Mouse (Mus musculus) midbrain, postnatal 0 days (tissue): ENCODE data around the gene Ccna2. TPM values are rescaled to one million over a fixed set of nuclear protein-coding genes. Genes with fewer than 3 reads are reported as not detected.

Experiments used
- ATAC-seq: fragments of 200-750 bp; cut with Nextera tagmentation; 2 replicates; pipeline ENCODE4 v1.8.0; 2017; ENCODE audit warnings: moderate number of reproducible peaks, mild to moderate bottlenecking, moderate TSS enrichment, moderate library complexity; ENCODE audit not compliant: low FRiP score
- DNase-seq: peaks from one replicate; pipeline ENCODE4 v3.0.0-alpha.2; 2015; ENCODE audit warnings: low spot score
- H3K27ac ChIP-seq: fragments of 300-500 bp; sonication (generic); 2 replicates; pipeline ENCODE4 v1.5.1; 2014; ENCODE audit warnings: low read depth, mild to moderate bottlenecking, low read length, mixed read lengths
- H3K27me3 ChIP-seq: fragments of 300-500 bp; sonication (generic); 2 replicates; pipeline ENCODE4 v1.6.1; 2014; ENCODE audit warnings: low read length, control low read depth, mixed read lengths; ENCODE audit not compliant: insufficient read depth
- H3K36me3 ChIP-seq: fragments of 300-500 bp; sonication (generic); 2 replicates; pipeline ENCODE4 v1.6.1; 2014; ENCODE audit warnings: low read length, control low read depth, mixed read lengths; ENCODE audit not compliant: insufficient read depth
- H3K4me1 ChIP-seq: fragments of 300-500 bp; sonication (generic); 2 replicates; pipeline ENCODE4 v1.6.1; 2014; ENCODE audit warnings: mild to moderate bottlenecking, control low read depth, antibody characterized with exemption, low read length, mixed read lengths; ENCODE audit not compliant: insufficient read depth
- H3K4me2 ChIP-seq: fragments of 300-500 bp; sonication (generic); 2 replicates; pipeline ENCODE4 v1.6.1; 2014; ENCODE audit warnings: low read depth, mild to moderate bottlenecking, low read length, mixed read lengths; ENCODE audit not compliant: poor library complexity, severe bottlenecking
- H3K4me3 ChIP-seq: fragments of 300-500 bp; sonication (generic); 2 replicates; pipeline ENCODE4 v1.5.1; 2014; ENCODE audit warnings: low read depth, mild to moderate bottlenecking, low read length, moderate library complexity
- H3K9ac ChIP-seq: fragments of 300-500 bp; sonication (generic); replicated peaks from 2 replicates; pipeline ENCODE4 v1.6.1; 2014; ENCODE audit warnings: mild to moderate bottlenecking, low read length, moderate library complexity, mixed read lengths; ENCODE audit not compliant: poor library complexity, severe bottlenecking
- H3K9me3 ChIP-seq: fragments of 300-500 bp; sonication (generic); 2 replicates; pipeline ENCODE4 v1.6.1; 2016; ENCODE audit warnings: low read length, control low read depth
- CTCF ChIP-seq: IDR thresholded peaks from 2 replicates; pipeline ENCODE4 v1.5.1; 2016; ENCODE audit warnings: antibody characterized with exemption, mild to moderate bottlenecking
- WGBS: fragments of 180-500 bp; shearing (Covaris S2); extraction: QIAGEN DNeasy Blood & Tissue Kit; methylation state at CpG from one replicate; pipeline ENCODE4 v1.1.7; 2014; 5-methylcytosine and 5-hydroxymethylcytosine counted together
- polyA plus RNA-seq: library from polyadenylated mRNA; unstranded; fragments of >200 nt; fragmentation: Nextera tagmentation; extraction: Ambion mirVana; gene quantifications from 2 replicates; pipeline ENCODE4 v1.2.1, GENCODE M21; 2015
- total RNA-seq: library from RNA; depleted of rRNA; stranded (reverse); fragments of >200 nt; gene quantifications from 2 replicates; pipeline ENCODE4 v1.2.3, GENCODE M21; 2014

Gene Ccna2
- total and polyA plus RNA-seq, 2 experiments from 2014 or later: 10.5 to 15.0 TPM

- DNase-seq: no peak
- ATAC-seq: no peak
- no peak overlapping the region for H3K9ac ChIP-seq
- H3K27me3 ChIP-seq: no peaks in the 10 kb centered on the region
- H3K4me3 ChIP-seq: no peak overlapping the region
- 89% methylated on average over 2 of the region's 2 CpGs for WGBS
- TF ChIP-seq CTCF: no peak
- no peaks in the 10 kb centered on the region for H3K9me3 ChIP-seq
- no peaks in the 10 kb centered on the region for H3K36me3 ChIP-seq
- H3K4me1 ChIP-seq: no peaks in the 10 kb centered on the region
- no peak overlapping the region for H3K4me2 ChIP-seq
- H3K27ac ChIP-seq: no peak overlapping the region
These were observed 30.6 kb downstream of the Ccna2 start for GRCm38 (mm10) chr3:36541399-36541798.

DNA sequence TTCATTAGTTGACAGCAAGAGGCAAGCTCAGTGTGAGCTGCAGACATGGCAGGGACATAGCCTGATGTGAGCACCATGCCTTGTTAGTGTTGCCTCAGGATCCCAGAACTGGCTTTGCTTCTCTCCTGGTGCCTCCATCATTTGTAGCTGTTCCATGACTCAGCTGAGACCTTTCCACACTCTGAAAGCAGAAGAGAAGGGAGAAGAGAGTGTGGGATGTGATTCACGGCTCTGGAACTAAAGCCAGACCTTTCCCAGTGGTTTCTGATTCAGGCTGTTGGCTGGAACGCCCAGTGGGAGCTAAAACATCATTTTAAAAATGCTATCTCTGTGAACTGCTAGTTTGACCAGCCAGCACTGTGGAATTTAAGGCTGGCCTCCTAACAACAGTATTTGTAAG is 31.2 kb downstream of the Ccna2 start:
- H3K4me2 ChIP-seq: no peak overlapping the region
- no peak overlapping the region for H3K9ac ChIP-seq
- H3K4me3 ChIP-seq: no peak overlapping the region
- no peak for ATAC-seq
- no peak for TF ChIP-seq CTCF
- no peaks in the 10 kb centered on the region for H3K36me3 ChIP-seq
- no peaks in the 10 kb centered on the region for H3K4me1 ChIP-seq
- no peak for DNase-seq
- H3K27ac ChIP-seq: no peak overlapping the region
- 73% methylated on average over 2 of the region's 2 CpGs for WGBS
- H3K27me3 ChIP-seq: no peaks in the 10 kb centered on the region
- H3K9me3 ChIP-seq: no peaks in the 10 kb centered on the region

DNA sequence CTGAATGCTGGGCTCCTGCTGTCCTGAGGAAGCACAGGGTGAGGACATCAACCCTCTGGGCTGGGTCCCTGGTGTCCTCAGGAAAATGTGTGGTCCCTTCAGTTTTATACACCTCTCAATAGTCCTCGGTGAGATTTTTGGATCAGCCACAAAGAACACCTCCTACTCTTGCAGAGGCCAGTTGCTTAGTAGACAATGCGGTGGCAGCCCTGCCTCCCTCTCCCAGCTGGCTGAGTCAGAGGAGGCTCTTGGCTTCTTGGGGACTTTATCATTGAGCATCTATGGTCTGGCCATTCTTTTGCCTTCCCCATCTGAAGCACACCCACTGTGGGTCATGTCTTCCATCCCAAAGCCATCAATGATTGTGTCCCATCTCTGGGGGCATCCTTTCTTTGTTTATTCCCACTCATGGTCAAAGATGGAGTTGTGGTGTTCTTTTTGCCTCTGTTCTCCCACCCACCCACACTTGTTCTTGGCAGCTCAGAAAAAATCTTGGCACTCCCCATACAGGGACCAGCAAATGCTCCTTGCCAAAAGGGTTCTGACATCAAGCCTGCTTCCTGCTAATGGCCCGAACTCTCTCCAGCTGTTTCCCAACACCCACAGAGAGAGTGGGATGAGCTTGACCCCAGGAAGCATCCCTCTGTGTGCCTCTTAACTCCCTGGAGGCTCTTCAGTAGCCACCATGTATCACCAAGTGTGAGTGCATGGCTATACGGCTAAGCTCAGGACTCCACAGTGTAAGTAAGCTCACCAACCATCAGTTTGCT is 34.1 kb downstream of the Ccna2 start:
- DNase-seq (no peak), ATAC-seq (no peak)
- no peak overlapping the region for H3K4me2 ChIP-seq
- 87% methylated on average over 4 of the region's 4 CpGs for WGBS
- H3K36me3 ChIP-seq: no peaks in the 10 kb centered on the region
- TF ChIP-seq CTCF: no peak
- no peak overlapping the region for H3K9ac ChIP-seq
- H3K27ac ChIP-seq: no peak overlapping the region
- no peaks in the 10 kb centered on the region for H3K9me3 ChIP-seq
- no peak overlapping the region for H3K4me3 ChIP-seq
- H3K27me3 ChIP-seq: no peaks in the 10 kb centered on the region
- H3K4me1 ChIP-seq: no peaks in the 10 kb centered on the region

GRCm38 (mm10) chr3:36536041-36536440 is 35.9 kb downstream of the Ccna2 start:
- 92% methylated on average over 12 of the region's 12 CpGs for WGBS
- Histone ChIP-seq H3K9me3 (no peaks in the 10 kb centered on the region), H3K4me1 (no peaks in the 10 kb centered on the region), H3K27ac (no peak overlapping the region), H3K27me3 (no peaks in the 10 kb centered on the region), H3K4me3 (no peak overlapping the region), H3K9ac (no peak overlapping the region), H3K4me2 (no peak overlapping the region), H3K36me3 (no peaks in the 10 kb centered on the region)
- ATAC-seq (no peak), DNase-seq (no peak)
- no peak for TF ChIP-seq CTCF

DNA sequence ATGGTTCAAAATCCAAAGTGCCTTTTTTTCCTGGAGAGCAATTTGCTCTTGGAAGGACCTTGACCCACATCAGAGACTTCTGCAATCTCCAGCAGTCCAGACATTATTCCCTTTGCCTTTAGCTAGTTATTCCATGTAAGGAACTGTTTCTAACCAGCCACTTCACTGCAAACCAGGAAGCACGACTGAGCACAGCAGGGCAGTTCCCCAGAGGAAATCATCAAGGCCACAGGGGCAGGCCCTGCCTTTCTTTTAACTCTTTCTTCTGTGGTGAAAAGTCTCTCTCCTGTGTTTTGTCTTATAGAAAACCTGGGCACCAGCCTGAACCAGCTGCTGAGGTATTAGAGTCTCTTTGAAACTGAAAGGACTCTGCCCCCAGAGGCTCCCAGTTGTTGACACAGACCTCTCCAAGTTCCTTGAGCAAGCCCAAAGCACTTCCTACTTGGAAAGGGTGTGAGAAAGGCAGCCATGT is 38.7 kb downstream of the Ccna2 start:
- Histone ChIP-seq H3K36me3 (no peaks in the 10 kb centered on the region), H3K27ac (no peak overlapping the region), H3K9ac (no peak overlapping the region), H3K9me3 (no peaks in the 10 kb centered on the region), H3K4me2 (no peak overlapping the region), H3K4me3 (no peak overlapping the region), H3K4me1 (no peaks in the 10 kb centered on the region), H3K27me3 (no peaks in the 10 kb centered on the region)
- WGBS: 0% methylated on average over 1 of the region's 1 CpGs
- TF ChIP-seq CTCF: no peak
- DNase-seq (no peak), ATAC-seq (no peak)

GRCm38 (mm10) chr3:36532738-36533137 is 39.2 kb downstream of the Ccna2 start:
- ATAC-seq (no peak), DNase-seq (no peak)
- Histone ChIP-seq H3K27me3 (no peaks in the 10 kb centered on the region), H3K4me3 (no peak overlapping the region), H3K9ac (no peak overlapping the region), H3K9me3 (no peaks in the 10 kb centered on the region), H3K36me3 (no peaks in the 10 kb centered on the region), H3K4me2 (no peak overlapping the region), H3K4me1 (no peaks in the 10 kb centered on the region), H3K27ac (no peak overlapping the region)
- 44% methylated on average over 7 of the region's 7 CpGs for WGBS
- no peak for TF ChIP-seq CTCF
